Mouse (Mus musculus): Measurements from ENCODE around the gene Aldh4a1.

DNA sequence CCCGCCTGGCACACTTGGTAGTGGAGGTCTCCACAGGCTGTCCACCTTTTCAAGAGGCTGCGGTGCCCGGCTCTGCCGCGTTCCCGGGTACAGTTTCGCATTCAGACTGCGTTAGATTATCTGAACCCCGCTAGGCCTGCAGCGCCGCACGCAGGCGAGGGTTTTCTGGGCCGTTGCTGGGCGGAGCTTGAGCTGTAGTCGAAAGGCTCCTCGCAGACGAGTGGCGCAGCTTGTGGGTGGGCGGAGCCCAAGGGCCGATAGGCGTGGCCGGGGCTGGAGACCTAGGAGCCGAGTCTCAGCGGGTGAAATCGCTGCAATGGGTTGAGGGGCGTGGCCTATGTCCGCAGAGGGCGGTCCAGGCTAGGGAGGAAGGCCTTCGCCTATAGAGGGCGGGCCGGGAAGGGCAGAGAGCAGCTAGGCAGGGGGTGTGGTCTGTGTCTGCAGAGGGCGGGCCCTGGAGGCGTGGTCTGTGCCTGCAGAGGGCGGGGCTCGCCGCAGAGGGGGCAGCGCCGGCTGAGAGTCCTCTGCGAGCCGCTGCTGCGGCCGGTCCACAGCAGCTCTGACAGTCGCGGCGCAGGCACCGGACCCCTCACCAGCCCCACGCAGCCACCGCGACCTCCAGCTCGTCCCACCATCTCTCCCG is 48.4 kb upstream of the Aldh4a1 start:
- TF ChIP-seq GATA1 (IDR thresholded peaks at IDR 0.05; ENCODE audit: borderline replicate concordance, low read length), result no peak
- TF ChIP-seq FLI1 (IDR thresholded peaks at IDR 0.05; ENCODE audit: low read length), result no peak

Measured in megakaryocyte, embryonic 14.5 days (primary cell).